Mouse (Mus musculus) liver, adult 2 months (tissue): ENCODE data around the gene Fbxo45. TPM values are rescaled to one million over a fixed set of nuclear protein-coding genes. Genes with fewer than 3 reads are reported as not detected.
A peak's percentile ranks its signal among the peaks of the same experiment; 100 is the strongest.
"Not testable (repeated sequence)": the region's sequence is repeated elsewhere in the genome, so short reads cannot be mapped to it uniquely, and the experiment has no call there.

Experiments used
- DNase-seq: peaks from one replicate; pipeline ENCODE4 v3.0.0-alpha.2; 2011; ENCODE audit warnings: low read depth, low spot score; ENCODE audit errors: extremely low read depth
- H3K27ac ChIP-seq: fragments of 200-500 bp; replicated peaks from 2 replicates; pipeline ENCODE4 v1.5.1; 2012; ENCODE audit warnings: low read depth, mild to moderate bottlenecking, control low read depth, inconsistent platforms, low read length; ENCODE audit not compliant: insufficient read depth
- H3K27me3 ChIP-seq: fragments of 200-500 bp; 2 replicates; pipeline ENCODE4 v1.6.1; 2012; ENCODE audit warnings: mild to moderate bottlenecking, moderate library complexity, low read length, inconsistent platforms; ENCODE audit not compliant: control insufficient read depth, insufficient read depth
- H3K36me3 ChIP-seq: fragments of 200-500 bp; 2 replicates; pipeline ENCODE4 v1.6.1; 2012; ENCODE audit warnings: low read length, inconsistent platforms; ENCODE audit not compliant: control insufficient read depth, insufficient read depth
- H3K4me1 ChIP-seq: fragments of 200-500 bp; 2 replicates; pipeline ENCODE4 v1.6.1; 2011; ENCODE audit warnings: low read length; ENCODE audit not compliant: control insufficient read depth, insufficient read depth
- H3K4me3 ChIP-seq: fragments of 200-500 bp; 2 replicates; pipeline ENCODE4 v1.5.1; 2011; ENCODE audit warnings: low read depth, mild to moderate bottlenecking, control low read depth, low read length, moderate library complexity; ENCODE audit not compliant: insufficient read depth
- H3K79me2 ChIP-seq: fragments of 200-500 bp; 2 replicates; pipeline ENCODE4 v1.6.1; 2012; ENCODE audit warnings: inconsistent platforms, mild to moderate bottlenecking, low read length, moderate library complexity; ENCODE audit not compliant: control insufficient read depth, insufficient read depth
- H3K9ac ChIP-seq: fragments of 200-500 bp; 2 replicates; pipeline ENCODE4 v1.6.1; 2012; ENCODE audit warnings: low read depth, mild to moderate bottlenecking, control low read depth, inconsistent platforms, low read length
- CTCF ChIP-seq: fragments of 200-500 bp; IDR thresholded peaks from 2 replicates; pipeline ENCODE4 v1.5.1; 2011; ENCODE audit warnings: low read depth, low read length, control low read depth
- POLR2A ChIP-seq: fragments of 200-500 bp; IDR thresholded peaks from 2 replicates; pipeline ENCODE4 v1.6.1; 2011; ENCODE audit warnings: low read length, control low read depth; ENCODE audit not compliant: insufficient read depth; ENCODE audit errors: extremely low read depth
- WGBS: fragments of 180-500 bp; shearing (Covaris S2); methylation state at CpG from one replicate; pipeline ENCODE4 v1.1.7; 2018; 5-methylcytosine and 5-hydroxymethylcytosine counted together
- polyA plus RNA-seq: library from polyadenylated mRNA; depleted of rRNA; stranded (reverse); fragments of >200 nt; gene quantifications from 2 replicates; pipeline ENCODE4 v1.2.3, GENCODE M21; 2012
- total RNA-seq: library from RNA; depleted of rRNA; stranded (reverse); fragments of >200 nt; gene quantifications from 2 replicates; pipeline ENCODE4 v1.2.3, GENCODE M21; 2014

Fbxo45 gene
- total and polyA plus RNA-seq, 2 experiments: 2.1 to 4.5 TPM

- peak; percentile 29 for DNase-seq
- TF ChIP-seq POLR2A: no peak
- TF ChIP-seq CTCF: no peak
- H3K27me3 ChIP-seq: no peaks in the 10 kb centered on the region
- peak overlapping the region; percentile 85 for H3K4me3 ChIP-seq
- WGBS: under 1% methylated on average over 32 of the region's 41 CpGs
- H3K36me3 ChIP-seq: no peaks in the 10 kb centered on the region
- peak overlapping the region; percentile 22 for H3K27ac ChIP-seq
- peaks cover 8% of the 10 kb centered on the region; the same call in 1 of the 2 replicates for H3K79me2 ChIP-seq
- H3K4me1 ChIP-seq: peaks cover 9% of the 10 kb centered on the region
- peak overlapping the region; percentile 79 for H3K9ac ChIP-seq
These were observed 587 bp downstream of the Fbxo45 start for GRCm38 (mm10) chr16:32246351-32246791.

- peaks cover 8% of the 10 kb centered on the region; the same call in 1 of the 2 replicates for H3K79me2 ChIP-seq
- WGBS: 91% methylated on average over 3 of the region's 3 CpGs
- H3K4me1 ChIP-seq: peaks cover 9% of the 10 kb centered on the region
- H3K4me3 ChIP-seq: no peak overlapping the region
- H3K27me3 ChIP-seq: no peaks in the 10 kb centered on the region
- no peaks in the 10 kb centered on the region for H3K36me3 ChIP-seq
- no peak overlapping the region for H3K27ac ChIP-seq
- no peak for DNase-seq
- no peak overlapping the region for H3K9ac ChIP-seq
- no peak for TF ChIP-seq POLR2A
- TF ChIP-seq CTCF: no peak
These were observed 3.1 kb downstream of the Fbxo45 start for GRCm38 (mm10) chr16:32243901-32244300.

GRCm38 (mm10) chr16:32239428-32240312 lies 7.3 kb downstream of the Fbxo45 start:
- Histone ChIP-seq H3K79me2 (peaks cover 5% of the 10 kb centered on the region; the same call in 1 of the 2 replicates), H3K36me3 (peaks cover 6% of the 10 kb centered on the region), H3K27me3 (no peaks in the 10 kb centered on the region), H3K27ac (no peak overlapping the region), H3K9ac (no peak overlapping the region), H3K4me1 (no peaks in the 10 kb centered on the region), H3K4me3 (no peak overlapping the region)
- TF ChIP-seq CTCF: no peak
- TF ChIP-seq POLR2A: no peak
- DNase-seq: peak; percentile 4
- WGBS: 92% methylated on average over 2 of the region's 2 CpGs

GRCm38 (mm10) chr16:32237930-32238680 lies 8.9 kb downstream of the Fbxo45 start:
- Histone ChIP-seq H3K9ac (no peak overlapping the region), H3K27ac (no peak overlapping the region), H3K79me2 (peaks cover 3% of the 10 kb centered on the region; the same call in 1 of the 2 replicates), H3K4me1 (no peaks in the 10 kb centered on the region), H3K27me3 (no peaks in the 10 kb centered on the region), H3K4me3 (no peak overlapping the region), H3K36me3 (peaks cover 11% of the 10 kb centered on the region)
- TF ChIP-seq POLR2A (no peak), CTCF (no peak)
- 84% methylated on average over 19 of the region's 19 CpGs for WGBS
- no peak for DNase-seq

GRCm38 (mm10) chr16:32232050-32232449 lies 14.9 kb downstream of the Fbxo45 start:
- peaks cover 13% of the 10 kb centered on the region for H3K36me3 ChIP-seq
- DNase-seq, H3K4me1 ChIP-seq, H3K79me2 ChIP-seq, H3K27ac ChIP-seq, H3K27me3 ChIP-seq, H3K9ac ChIP-seq, H3K4me3 ChIP-seq: not testable (repeated sequence)
- WGBS: 67% methylated on average over 3 of the region's 3 CpGs
